9 mouse cellular contexts compared by ENCODE assay signal in the genomic region with DNA sequence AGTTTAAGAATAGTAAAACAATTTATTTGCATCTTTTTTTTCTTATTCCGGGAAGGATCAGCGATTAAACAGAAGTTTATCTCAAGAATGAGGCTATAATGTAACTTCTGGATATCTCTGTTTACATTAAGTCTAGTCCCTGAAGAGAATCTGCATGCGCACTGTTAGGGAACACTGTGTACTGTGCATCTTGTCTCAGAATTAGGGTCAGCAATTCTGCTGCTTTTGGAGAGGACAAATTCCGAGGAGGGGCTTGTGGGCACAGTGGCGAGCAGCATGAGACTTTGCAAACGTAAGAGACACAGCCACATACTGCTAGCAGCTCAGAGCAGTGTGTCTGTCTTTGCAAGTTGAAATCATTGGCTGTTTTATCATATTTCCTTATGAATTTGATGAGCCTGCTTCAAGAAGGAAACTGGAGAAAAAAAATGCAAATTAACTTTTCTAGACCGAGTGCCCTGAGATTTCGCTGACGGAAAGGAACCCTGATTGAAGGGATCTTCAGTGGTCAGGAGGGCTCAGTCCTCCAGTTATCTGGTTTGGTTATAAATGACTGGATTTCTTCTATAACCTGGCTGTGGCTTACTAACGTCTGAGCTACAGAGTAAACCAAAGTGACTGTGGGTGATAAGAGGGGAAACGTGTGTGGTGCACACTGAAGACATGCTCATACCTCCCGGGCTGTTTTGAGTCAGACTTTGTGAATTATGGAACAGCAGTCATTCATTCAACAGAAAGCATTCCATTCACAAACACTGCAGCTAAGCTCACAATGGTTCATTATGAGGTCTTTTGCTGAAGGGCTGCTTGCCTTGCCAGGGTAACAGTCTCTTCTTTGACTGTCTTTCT.
DNase-seq lines count a peak whose midpoint lies in the region; ATAC-seq lines count a peak whose summit lies in the region.
"Had no signal": no experiment of that assay in that cellular context is flagged by ENCODE, and none has a peak within 500 bp of the region (broad histone marks: within the 10 kb centered on the region; RNA-seq: fewer than 3 reads in every experiment).

No protein-coding gene starts in this region.

- H3K27ac ChIP-seq in kidney, embryonic 16.5 days (ENCODE audit: low read length): no peak overlapping the region
- H3K27ac ChIP-seq in forebrain, embryonic 15.5 days (replicated peaks): no peak overlapping the region
- H3K27ac ChIP-seq in limb, embryonic 15.5 days: no peak overlapping the region
- H3K27ac ChIP-seq in neural tube, embryonic 14.5 days (ENCODE audit: low read depth, low read length): no peak overlapping the region

- DNase-seq in kidney, adult 11 months: no peak
- no peak for DNase-seq in layer of hippocampus, adult 11-12 months (ENCODE audit: low spot score)
- no peak for DNase-seq in spleen, adult 18-20 months
- no peak for DNase-seq in retina, postnatal 1 day

- H3K4me3 ChIP-seq in kidney, embryonic 16.5 days (ENCODE audit: low read length): no peak overlapping the region
- peak overlapping the region; percentile 55 for H3K4me3 ChIP-seq in forebrain, embryonic 15.5 days
- peak overlapping the region; percentile 48; the same call in 1 of the 2 replicates for H3K4me3 ChIP-seq in limb, embryonic 15.5 days
- no peak overlapping the region for H3K4me3 ChIP-seq in neural tube, embryonic 14.5 days (ENCODE audit: low read depth, low read length)

- H3K36me3 ChIP-seq in kidney, embryonic 16.5 days (ENCODE audit: insufficient read depth, low read length): no peaks in the 10 kb centered on the region
- H3K36me3 ChIP-seq in forebrain, embryonic 15.5 days: no peaks in the 10 kb centered on the region
- no peaks in the 10 kb centered on the region for H3K36me3 ChIP-seq in limb, embryonic 15.5 days
- no peaks in the 10 kb centered on the region for H3K36me3 ChIP-seq in neural tube, embryonic 14.5 days (ENCODE audit: control insufficient read depth, insufficient read depth, low read length)
- H3K36me3 ChIP-seq: G1E had no signal

- H3K9ac ChIP-seq in kidney, embryonic 16.5 days (replicated peaks; ENCODE audit: low read length): no peak overlapping the region
- H3K9ac ChIP-seq in forebrain, embryonic 15.5 days (replicated peaks): no peak overlapping the region
- H3K9ac ChIP-seq in limb, embryonic 15.5 days: no peak overlapping the region
- no peak overlapping the region for H3K9ac ChIP-seq in neural tube, embryonic 14.5 days (replicated peaks; ENCODE audit: low read depth, low read length)

- peaks cover 9% of the 10 kb centered on the region for H3K4me1 ChIP-seq in kidney, embryonic 16.5 days (ENCODE audit: insufficient read depth, low read length)
- peaks cover 16% of the 10 kb centered on the region for H3K4me1 ChIP-seq in forebrain, embryonic 15.5 days
- H3K4me1 ChIP-seq in limb, embryonic 15.5 days: peaks cover 4% of the 10 kb centered on the region
- no peaks in the 10 kb centered on the region for H3K4me1 ChIP-seq in neural tube, embryonic 14.5 days (ENCODE audit: control insufficient read depth, insufficient read depth, low read length)

- 62% methylated on average over 12 of the region's 12 CpGs for WGBS in kidney, embryonic 16.5 days
- WGBS in forebrain, embryonic 15.5 days: 39% methylated on average over 12 of the region's 12 CpGs
- WGBS in limb, embryonic 15.5 days: 51% methylated on average over 12 of the region's 12 CpGs
- WGBS in neural tube, embryonic 14.5 days: 36% methylated on average over 12 of the region's 12 CpGs

- no peaks in the 10 kb centered on the region for H3K27me3 ChIP-seq in kidney, embryonic 16.5 days (ENCODE audit: insufficient read depth, low read length)
- H3K27me3 ChIP-seq in forebrain, embryonic 15.5 days: 0 out of 2 replicates have a peak, but pooled peaks cover 3% of the 10 kb centered on the region
- H3K27me3 ChIP-seq in limb, embryonic 15.5 days: no peaks in the 10 kb centered on the region
- no peaks in the 10 kb centered on the region for H3K27me3 ChIP-seq in neural tube, embryonic 14.5 days (ENCODE audit: control insufficient read depth, insufficient read depth, low read length)

- peak overlapping the region; percentile 51 for H3K4me2 ChIP-seq in kidney, embryonic 16.5 days (replicated peaks; ENCODE audit: low read depth, low read length)
- H3K4me2 ChIP-seq in forebrain, embryonic 15.5 days (replicated peaks): peak overlapping the region; percentile 73
- H3K4me2 ChIP-seq in limb, embryonic 15.5 days: peak overlapping the region; percentile 60
- peak overlapping the region; percentile 26; the same call in 1 of the 2 replicates for H3K4me2 ChIP-seq in neural tube, embryonic 14.5 days (ENCODE audit: low read depth, low read length)

- ATAC-seq in kidney, embryonic 16.5 days (ENCODE audit: low FRiP score, low TSS enrichment): peak; percentile 43; the same call in 1 of the 2 replicates
- no peak; the same call in 1 of the 2 replicates for ATAC-seq in forebrain, embryonic 15.5 days (replicated peaks)
- ATAC-seq in limb, embryonic 15.5 days (ENCODE audit: insufficient number of reproducible peaks, low FRiP score, low TSS enrichment, low read depth): no peak
- ATAC-seq in neural tube, embryonic 14.5 days (ENCODE audit: low read depth): no peak

- H3K9me3 ChIP-seq in kidney, embryonic 16.5 days (ENCODE audit: low read length): no peaks in the 10 kb centered on the region
- H3K9me3 ChIP-seq in forebrain, embryonic 15.5 days: no peaks in the 10 kb centered on the region
- H3K9me3 ChIP-seq in limb, embryonic 15.5 days: no peaks in the 10 kb centered on the region
- H3K9me3 ChIP-seq in neural tube, embryonic 14.5 days (ENCODE audit: control insufficient read depth, low read length): no peaks in the 10 kb centered on the region
- H3K9me3 ChIP-seq: G1E had no signal

Comparison
In these comparisons a context has a peak if more than half of its experiments do, and no peak if none do; other contexts are left out.
1. H3K4me3 ChIP-seq: peak in forebrain, embryonic 15.5 days (single experiment) and limb, embryonic 15.5 days (single experiment); none in kidney, embryonic 16.5 days (single experiment) and neural tube, embryonic 14.5 days (single experiment).
2. Peak in every context shown above with its lines, with median percentiles within 50 percentile points of each other: H3K4me2 ChIP-seq.